Mouse (Mus musculus): ENCODE data around the gene Fzd4. TPM values are rescaled to one million over a fixed set of nuclear protein-coding genes. Genes with fewer than 3 reads are reported as not detected.

Gene Fzd4
- total and polyA plus RNA-seq, 3 experiments, result 0.04 to 0.13 (median 0.04) TPM

- Histone ChIP-seq H3K4me2 (ENCODE audit: insufficient read depth, low read depth, poor library complexity, severe bottlenecking) (no peak overlapping the region), H3K79me2 (replicated peaks; ENCODE audit: control insufficient read depth, extremely low read depth, insufficient read depth, poor library complexity, severe bottlenecking) (no peaks in the 10 kb centered on the region), H3K36me3 (replicated peaks in 1 of 2; ENCODE audit: control insufficient read depth in 1 of 2, insufficient read depth in 1 of 2, low read length in 1 of 2) (no peaks in the 10 kb centered on the region), H3K9me3 (replicated peaks; ENCODE audit: low read length) (no peaks in the 10 kb centered on the region), H3K9ac (ENCODE audit: insufficient read depth, low read depth) (no peak overlapping the region), H3K27me3 (replicated peaks) (no peaks in the 10 kb centered on the region), H3K4me1 (ENCODE audit: control insufficient read depth in 1 of 2, insufficient read depth in 2 of 2) (peaks cover 13 to 20% of the 10 kb centered on the region in 2 experiments), H3K4me3 (replicated peaks in 1 of 3; ENCODE audit: low read depth in 2 of 3, low read length in 2 of 3, poor library complexity in 1 of 3) (no peak overlapping the region), H3K27ac (ENCODE audit: insufficient read depth, low read depth) (no peak overlapping the region)
- no peak for DNase-seq (ENCODE audit: extremely low read depth)
- no peak for TF ChIP-seq MAFK (IDR thresholded peaks at IDR 0.05; ENCODE audit: insufficient replicate concordance, low read length)
- no peak for TF ChIP-seq ELF1 (IDR thresholded peaks at IDR 0.05; ENCODE audit: low read depth, low read length)
- TF ChIP-seq MEF2A (IDR thresholded peaks at IDR 0.05; ENCODE audit: borderline replicate concordance, low read depth, low read length), result no peak
- TF ChIP-seq USF1 (IDR thresholded peaks at IDR 0.05; ENCODE audit: low read depth, low read length), result no peak
- TF ChIP-seq SMC3 (IDR thresholded peaks at IDR 0.05; ENCODE audit: low read depth, low read length), result no peak
- no peak for TF ChIP-seq MXI1 (IDR thresholded peaks at IDR 0.05; ENCODE audit: low read depth, low read length)
- no peak for TF ChIP-seq ZNF384 (IDR thresholded peaks at IDR 0.05; ENCODE audit: low read depth, low read length)
- no peak for TF ChIP-seq CHD1 (IDR thresholded peaks at IDR 0.05; ENCODE audit: low read depth, low read length)
- no peak for TF ChIP-seq IRF4 (IDR thresholded peaks at IDR 0.05; ENCODE audit: low read depth, low read length)
- TF ChIP-seq TCF12 (IDR thresholded peaks at IDR 0.05; ENCODE audit: low read depth, low read length), result no peak
- TF ChIP-seq ZKSCAN1 (IDR thresholded peaks at IDR 0.05; ENCODE audit: borderline replicate concordance, low read depth, low read length), result no peak
- no peak for TF ChIP-seq CTCF (conservative IDR thresholded peaks at IDR 0.05 in 1 of 2, IDR thresholded peaks at IDR 0.05 in 1 of 2; ENCODE audit: low read depth in 2 of 2, low read length in 2 of 2)
- in situ Hi-C loops (cut with MboI; ENCODE audit: low pct_ligation_motif_present, low pct_unique_long_range_greater_than_20kb, low sequenced_read_pairs) (loop anchor here (10.0 kb wide), 2 partner anchors 251 to 331 kb away; no protein-coding TSS in a partner anchor), dilution Hi-C loops (cut with MboI; ENCODE audit: extremely low pct_ligation_motif_present, extremely low pct_unique_long_range_greater_than_20kb, low sequenced_read_pairs) (no loop called here)
Observed at GRCm38 (mm10) chr7:89416027-89416426, 11.9 kb downstream of the Fzd4 start.

DNA sequence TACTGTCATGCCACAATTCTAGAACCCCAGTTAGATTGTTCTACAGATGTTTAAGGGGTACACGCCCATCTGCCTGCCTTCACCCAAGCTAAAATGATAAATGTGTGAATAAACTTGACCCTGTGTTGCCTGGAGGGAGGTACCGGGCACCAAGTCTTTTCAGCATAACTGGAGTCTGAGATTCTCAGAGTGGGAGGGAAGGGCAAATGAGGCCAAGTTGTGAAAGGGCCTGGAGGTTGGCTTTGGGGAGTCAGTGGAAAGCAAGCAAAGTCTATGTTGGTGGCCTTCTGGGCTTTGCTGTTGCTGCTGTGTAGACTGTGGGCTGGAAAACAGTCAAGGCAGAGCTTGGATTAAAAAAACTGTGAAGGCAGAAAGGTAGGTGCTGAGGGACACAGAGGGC lies 13.6 kb downstream of the Fzd4 start:
- no peak overlapping the region for H3K4me2 ChIP-seq (ENCODE audit: insufficient read depth, low read depth, poor library complexity, severe bottlenecking)
- no peaks in the 10 kb centered on the region for H3K79me2 ChIP-seq (replicated peaks; ENCODE audit: control insufficient read depth, extremely low read depth, insufficient read depth, poor library complexity, severe bottlenecking)
- TF ChIP-seq KAT2A (IDR thresholded peaks at IDR 0.05; ENCODE audit: insufficient replicate concordance, low read length), result no peak
- TF ChIP-seq ETS1 (conservative IDR thresholded peaks at IDR 0.05; ENCODE audit: low read depth, low read length), result no peak
- TF ChIP-seq USF1 (IDR thresholded peaks at IDR 0.05; ENCODE audit: low read depth, low read length), result no peak
- TF ChIP-seq POLR2AphosphoS2 (IDR thresholded peaks at IDR 0.05; ENCODE audit: low read depth, low read length), result no peak
- no peak for TF ChIP-seq MAFK (IDR thresholded peaks at IDR 0.05; ENCODE audit: insufficient replicate concordance, low read length)
- TF ChIP-seq MYC (IDR thresholded peaks at IDR 0.05; ENCODE audit: low read depth, low read length), result no peak
- DNase-seq (ENCODE audit: extremely low read depth), result no peak
- in situ Hi-C loops (cut with MboI; ENCODE audit: low pct_ligation_motif_present, low pct_unique_long_range_greater_than_20kb, low sequenced_read_pairs), result loop anchor here (10.0 kb wide), 2 partner anchors 253 to 333 kb away; no protein-coding TSS in a partner anchor
- H3K27me3 ChIP-seq (replicated peaks), result no peaks in the 10 kb centered on the region
- H3K4me3 ChIP-seq (replicated peaks in 1 of 3; ENCODE audit: low read depth in 2 of 3, low read length in 2 of 3, poor library complexity in 1 of 3), result no peak overlapping the region
- no peak overlapping the region for H3K27ac ChIP-seq (ENCODE audit: insufficient read depth, low read depth)
- dilution Hi-C loops (cut with MboI; ENCODE audit: extremely low pct_ligation_motif_present, extremely low pct_unique_long_range_greater_than_20kb, low sequenced_read_pairs), result no loop called here
- no peak overlapping the region for H3K9ac ChIP-seq (ENCODE audit: insufficient read depth, low read depth)
- H3K9me3 ChIP-seq (replicated peaks; ENCODE audit: low read length), result no peaks in the 10 kb centered on the region
- H3K4me1 ChIP-seq (ENCODE audit: control insufficient read depth in 1 of 2, insufficient read depth in 2 of 2), result peaks cover 13 to 20% of the 10 kb centered on the region in 2 experiments
- H3K36me3 ChIP-seq (replicated peaks in 1 of 2; ENCODE audit: control insufficient read depth in 1 of 2, insufficient read depth in 1 of 2, low read length in 1 of 2), result no peaks in the 10 kb centered on the region

Measured in CH12.LX (cell line).